Mouse (Mus musculus) cerebellum, postnatal 10 days (tissue): ENCODE measurements around the gene Nprl3.
"Not testable (repeated sequence)": the region's sequence is repeated elsewhere in the genome, so short reads cannot be mapped to it uniquely, and the experiment has no call there.

Experiments used
- DNase-seq, 2 experiments: peaks; one replicate each; pipeline ENCODE4 v3.0.0; 2021; ENCODE audit warnings: mixed read lengths in 2 of 2

Nprl3 gene

GRCm38 (mm10) chr11:32223297-32223967 is 44.1 kb downstream of the Nprl3 start:
- DNase-seq, result no peak

DNA sequence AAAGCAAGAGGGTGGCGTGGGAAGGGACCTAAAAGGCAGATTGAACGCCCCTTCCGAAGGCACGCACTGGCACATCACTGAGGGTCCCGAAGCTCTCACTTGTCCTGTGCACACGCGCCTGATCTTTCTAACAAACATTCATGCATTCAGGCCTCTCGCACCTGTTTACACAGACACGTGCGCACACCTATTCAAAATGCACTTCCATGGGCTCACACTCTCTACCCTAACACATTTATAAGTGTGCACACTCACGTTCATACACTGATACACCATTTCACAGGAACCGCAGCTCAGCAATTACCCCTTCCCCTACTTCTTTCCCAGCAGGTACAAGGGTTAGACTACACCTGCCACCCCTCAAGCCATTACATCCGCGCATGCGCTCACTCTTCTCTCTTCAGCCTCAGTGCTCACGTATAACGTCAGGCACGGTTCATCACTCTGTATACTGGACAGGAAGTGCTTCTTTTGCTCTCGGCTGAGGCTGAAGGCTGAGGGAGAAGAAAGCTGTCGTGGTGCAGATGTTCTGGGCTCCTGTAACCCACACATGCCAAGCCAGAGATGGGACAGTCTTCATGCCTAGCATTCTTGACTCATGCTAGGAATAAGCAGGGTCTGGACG is 44.8 kb downstream of the Nprl3 start:
- DNase-seq, result peak in 1 of 2 experiments; percentile 42

- DNase-seq, result peak in 1 of 2 experiments; percentile 63
Measured at GRCm38 (mm10) chr11:32221951-32222409, 45.5 kb downstream of the Nprl3 start, which contains the start of gene Rhbdf1. Gene Rhbdf1, minus strand, starts transcription at chr11:32222300.

DNA sequence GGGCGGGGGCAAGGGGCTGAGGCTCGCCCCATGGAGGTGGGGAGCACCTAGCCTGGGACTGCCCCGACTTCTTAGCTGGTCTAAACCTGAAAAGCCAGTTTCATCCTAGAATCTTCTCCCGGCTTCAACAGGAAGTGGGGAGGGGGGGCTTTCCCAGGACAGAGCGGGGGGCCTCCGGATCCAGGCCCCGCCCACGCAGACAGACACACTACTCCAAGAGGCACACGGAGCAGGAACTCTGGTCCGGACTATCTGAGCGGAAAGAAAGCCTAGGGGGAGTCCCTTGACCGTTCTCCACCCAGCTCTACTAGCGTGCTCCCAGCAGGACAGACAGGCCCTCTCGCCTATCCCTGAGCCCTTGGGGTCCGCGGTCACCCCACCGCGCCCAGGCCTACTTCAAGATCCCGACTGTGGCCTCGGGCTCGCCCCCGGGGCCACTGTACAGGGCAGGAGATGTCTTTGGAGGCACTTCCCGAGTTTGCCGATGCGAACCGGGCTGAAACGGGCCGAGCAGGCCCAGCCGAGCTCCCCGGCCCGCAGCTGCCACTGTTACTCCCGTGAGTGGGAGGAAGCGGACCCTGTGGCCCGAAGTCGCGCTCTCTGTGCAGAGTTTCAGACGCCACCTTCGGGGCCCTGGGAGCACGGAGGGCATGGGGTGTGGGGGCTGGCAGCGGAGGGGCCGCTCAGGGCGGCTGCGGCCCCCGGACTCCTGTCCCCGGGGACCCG is 46.1 kb downstream of the Nprl3 start:
- peak; percentile 61 to 70 for DNase-seq

DNA sequence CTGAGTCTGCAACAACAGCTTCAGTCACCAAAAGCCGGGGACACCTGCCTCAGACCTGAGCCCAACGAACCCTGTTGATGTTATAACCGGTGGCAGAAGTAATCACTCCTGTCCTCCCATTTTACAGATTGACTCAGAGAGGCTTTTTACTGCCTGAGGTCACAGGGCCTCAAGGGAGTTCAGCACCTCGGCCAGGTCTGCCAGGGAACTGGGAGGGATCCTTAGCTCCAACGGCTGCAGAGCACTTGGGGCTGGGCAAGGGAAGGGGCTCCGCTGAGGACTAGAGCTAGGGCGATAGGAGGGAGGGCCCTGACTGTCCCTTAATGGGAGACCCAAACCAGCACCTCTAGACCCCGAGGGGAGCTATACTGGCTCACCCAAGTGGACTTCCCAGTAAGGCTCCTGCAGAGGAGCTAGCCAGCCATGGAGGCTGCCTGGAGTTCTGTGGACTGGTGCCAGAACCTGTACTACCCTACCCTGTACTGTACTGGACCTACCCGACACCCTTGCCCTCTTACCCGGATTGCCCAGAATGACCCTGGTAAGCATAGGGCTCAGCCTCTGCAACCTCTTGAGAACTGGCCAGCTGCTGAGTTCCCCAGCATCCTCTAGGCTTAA is 46.8 kb downstream of the Nprl3 start:
- peak in 1 of 2 experiments; percentile 44 for DNase-seq

- peak in 1 of 2 experiments; percentile 27 for DNase-seq
Measured at GRCm38 (mm10) chr11:32219287-32219686, 48.2 kb downstream of the Nprl3 start.

DNA sequence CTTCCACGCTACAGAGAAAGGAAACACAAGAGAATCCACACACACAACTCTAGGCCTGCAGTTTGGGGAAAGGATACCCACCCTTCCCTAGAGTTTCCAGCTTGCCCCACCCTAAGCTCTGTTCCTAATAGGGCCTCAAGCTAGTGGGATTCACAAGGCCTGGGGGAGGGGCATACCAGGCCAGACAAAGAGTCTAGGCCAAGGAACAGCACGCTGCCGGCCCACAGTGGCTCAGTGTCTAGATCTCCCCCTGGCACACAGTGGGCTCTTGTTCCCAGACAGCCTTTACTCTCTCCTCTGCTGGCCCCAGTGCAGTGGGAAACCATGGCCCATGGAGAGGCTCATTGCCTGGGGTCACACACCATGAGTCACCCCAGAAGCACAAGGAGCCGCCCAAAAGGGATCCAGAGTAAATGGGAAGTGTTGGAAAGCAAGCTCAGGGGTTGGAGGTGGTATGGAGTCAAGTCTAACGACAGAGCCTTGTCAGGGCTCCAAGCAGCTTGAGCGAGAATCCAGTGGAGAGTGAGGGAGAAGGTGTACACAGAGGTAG is 48.9 kb downstream of the Nprl3 start:
- peak; percentile 46 to 59 for DNase-seq

DNA sequence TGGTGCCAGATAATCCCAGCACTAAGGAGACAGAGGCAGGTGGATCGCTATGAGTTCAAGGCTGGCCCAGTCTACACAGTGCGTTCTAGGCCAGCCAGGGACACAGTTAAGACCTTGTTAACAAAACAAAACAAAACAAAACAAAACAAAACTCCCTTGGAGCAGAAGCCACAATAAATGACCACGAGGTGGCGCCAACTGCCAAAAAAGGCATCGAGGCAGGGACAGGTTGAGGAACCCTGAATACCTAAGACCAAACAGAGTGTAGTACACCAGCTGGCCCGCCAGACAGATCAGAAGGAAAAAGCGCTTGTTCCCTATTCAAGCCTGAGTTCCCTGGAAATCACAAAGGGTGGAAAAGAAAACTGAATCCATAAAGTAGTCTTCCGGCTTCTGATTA is 50.7 kb downstream of the Nprl3 start:
- peak; percentile 89 to 93 for DNase-seq

DNA sequence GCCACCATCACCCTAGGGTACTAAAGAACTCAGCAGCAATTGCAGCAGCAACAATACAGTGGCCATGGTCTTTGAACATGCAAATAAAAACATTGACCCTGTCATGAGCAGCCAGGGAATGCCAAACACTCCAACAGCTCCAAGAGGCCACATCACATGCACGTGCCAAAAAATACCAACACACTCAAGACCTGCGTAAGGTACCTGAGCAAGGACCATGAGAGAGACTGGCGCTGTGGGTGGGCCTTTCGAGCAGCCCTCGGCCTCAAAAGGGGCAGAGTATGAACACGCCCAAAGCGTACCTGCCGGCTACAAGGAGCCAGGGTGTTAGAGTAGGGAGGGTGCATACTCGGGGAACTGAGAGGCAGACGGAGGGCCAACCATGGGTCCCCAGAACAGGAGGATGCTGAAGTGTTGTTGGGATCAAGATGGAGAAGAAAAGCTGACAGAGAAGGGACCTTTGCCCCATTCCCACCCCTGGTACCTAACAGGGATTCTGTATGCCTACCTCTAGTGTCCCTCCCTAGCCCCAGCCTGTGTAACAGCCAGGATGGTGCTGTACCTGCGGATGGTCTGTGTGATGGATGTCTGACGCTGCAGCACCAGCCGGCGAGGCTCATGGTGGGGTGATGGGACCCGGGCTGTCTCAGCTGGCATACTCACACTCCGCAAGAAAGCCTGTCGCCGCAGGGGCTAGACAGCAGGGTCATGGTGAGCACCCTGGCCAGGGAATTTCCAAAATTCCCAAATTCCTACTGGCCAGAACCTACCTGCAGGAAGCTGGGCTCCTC is 51.9 kb downstream of the Nprl3 start:
- DNase-seq, result no peak

DNA sequence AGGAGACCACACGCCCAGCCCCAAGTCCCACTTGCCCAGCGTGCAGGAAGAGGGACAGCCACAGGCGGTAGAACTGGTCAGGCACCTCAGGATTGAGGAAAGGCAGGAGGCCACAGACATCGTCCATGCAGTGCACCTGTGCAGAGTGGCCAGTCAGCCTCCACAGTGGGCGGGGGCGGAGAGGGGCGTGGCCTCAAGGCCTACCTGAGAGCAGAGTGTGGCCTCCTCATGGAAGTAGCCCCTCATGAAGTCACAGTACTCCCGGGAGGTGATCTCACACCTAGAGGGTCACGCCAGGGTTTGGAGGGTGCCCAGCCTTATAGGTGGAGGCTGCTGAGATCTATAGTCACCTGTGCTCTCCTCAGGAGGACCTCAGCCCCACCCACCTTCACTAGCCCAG is 56.9 kb downstream of the Nprl3 start:
- no peak for DNase-seq

DNA sequence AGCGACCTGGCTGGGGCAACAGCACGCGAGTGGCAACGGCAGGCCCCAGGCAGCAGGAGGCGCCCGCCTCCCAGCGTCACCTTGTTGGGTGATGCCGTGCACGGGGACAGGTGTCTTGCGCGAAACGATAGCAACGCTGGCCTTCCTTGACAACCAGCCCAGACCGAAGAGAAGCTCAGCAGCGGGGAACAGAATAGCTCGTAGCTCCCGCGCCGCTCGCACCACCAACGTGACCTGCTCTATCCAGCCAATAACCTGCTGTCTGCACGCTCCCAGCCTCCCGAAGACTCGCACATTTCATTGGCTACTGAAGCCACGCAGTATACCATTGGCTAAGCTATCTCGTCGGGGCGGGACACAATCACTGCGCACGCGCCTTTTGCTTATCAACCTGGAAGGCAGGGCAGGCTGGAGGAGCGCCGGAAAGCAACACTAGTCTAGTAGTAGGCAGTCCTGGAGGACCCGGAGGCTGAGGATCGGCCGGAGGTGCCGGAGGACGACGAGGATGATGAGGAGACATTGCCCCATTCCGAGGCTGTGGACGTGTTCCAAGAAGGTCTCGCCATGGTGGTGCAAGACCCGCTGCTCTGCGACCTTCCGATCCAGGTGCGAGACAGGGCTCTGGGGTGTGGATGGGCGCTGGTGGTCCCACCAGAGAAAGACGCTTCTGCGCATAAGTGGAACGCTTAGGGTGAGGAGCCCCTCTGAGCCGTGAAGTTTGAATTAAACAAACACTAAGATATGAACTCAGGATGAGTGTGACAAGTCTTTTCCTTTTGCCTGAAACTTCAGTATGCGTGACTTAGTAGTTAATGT is 62.2 kb downstream of the Nprl3 start, which contains the start of gene Snrnp25:
Gene Snrnp25 (plus strand): TSS at position 358 of the 816 bp plus-strand sequence.
- DNase-seq, result peak; percentile 96 to 97

GRCm38 (mm10) chr11:32201922-32202685 is 65.4 kb downstream of the Nprl3 start:
- DNase-seq, result no peak

DNA sequence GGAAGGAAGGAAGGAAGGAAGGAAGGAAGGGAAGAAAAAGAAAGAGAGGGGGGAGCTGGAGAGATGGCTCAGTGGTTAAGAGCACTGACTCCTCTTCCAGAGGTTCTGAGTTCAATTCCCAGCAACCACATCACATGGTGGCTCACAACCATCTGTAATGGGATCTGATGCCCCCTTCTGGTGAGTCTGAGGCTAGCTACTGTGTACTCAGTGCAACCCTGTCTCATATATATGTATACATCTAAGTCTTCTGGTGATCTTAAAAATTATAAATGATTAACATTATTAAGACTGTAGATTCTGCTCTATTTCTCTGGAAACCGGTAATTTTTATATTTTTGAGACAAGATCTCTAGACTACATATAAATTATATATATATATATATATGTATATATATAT is 66.5 kb downstream of the Nprl3 start:
- not testable (repeated sequence) for DNase-seq

GRCm38 (mm10) chr11:32200075-32200601 is 67.4 kb downstream of the Nprl3 start, which contains the start of gene Il9r:
Gene Il9r, minus strand, starts transcription at chr11:32200279.
- DNase-seq, result no peak

DNA sequence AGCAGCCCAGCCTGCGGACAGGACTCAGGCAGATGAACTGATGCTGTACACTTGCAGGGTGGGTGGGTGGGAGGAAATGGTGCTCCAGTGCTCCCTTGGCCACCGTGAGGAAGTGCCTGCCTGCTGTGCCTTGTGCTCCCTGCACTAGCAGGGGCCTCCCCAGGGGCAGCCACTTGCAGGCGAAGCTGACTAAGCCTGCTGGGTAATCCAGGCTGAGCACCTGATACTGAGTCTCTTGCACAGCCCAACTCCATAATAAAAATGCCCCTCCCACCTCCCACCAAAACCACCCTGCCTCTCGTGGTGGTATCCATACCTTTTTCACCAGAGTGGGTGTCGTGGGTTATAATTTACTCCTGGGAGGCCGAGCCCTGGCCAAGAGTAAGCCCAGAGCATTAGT is 68.3 kb downstream of the Nprl3 start:
- no peak for DNase-seq

DNA sequence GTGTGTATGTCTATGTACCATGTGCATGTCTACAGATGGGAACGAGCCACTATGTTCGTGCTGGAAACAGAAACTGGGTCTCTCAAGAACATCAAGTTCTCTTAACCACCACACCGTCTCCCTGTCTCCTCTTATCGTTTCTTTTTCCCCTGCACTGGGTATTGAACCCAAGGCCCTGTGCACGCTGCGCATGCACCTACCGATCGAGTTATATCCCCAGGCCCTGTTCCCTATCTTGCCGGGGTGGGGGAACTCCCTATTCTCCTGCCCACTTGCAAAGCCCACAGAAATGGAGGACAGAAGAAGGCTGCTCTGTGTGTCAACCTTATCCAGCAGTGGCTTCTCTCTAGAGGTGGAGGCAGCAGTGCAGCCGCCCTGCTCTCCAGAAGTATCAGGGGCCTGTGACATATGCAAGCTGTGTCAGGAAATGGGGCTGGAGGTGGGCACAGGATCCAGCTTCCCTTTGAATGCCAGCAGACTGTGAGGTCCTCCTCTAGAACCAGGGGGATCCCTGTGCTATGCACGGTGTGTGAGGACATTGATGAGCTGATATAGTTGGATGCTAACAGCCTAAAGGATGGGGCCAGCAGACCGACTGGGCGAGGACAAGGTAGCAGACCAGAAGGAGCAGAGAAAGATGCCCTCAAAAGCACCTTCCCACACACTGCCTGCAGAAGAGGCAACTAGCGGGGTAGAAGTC is 69.1 kb downstream of the Nprl3 start:
- no peak for DNase-seq

DNA sequence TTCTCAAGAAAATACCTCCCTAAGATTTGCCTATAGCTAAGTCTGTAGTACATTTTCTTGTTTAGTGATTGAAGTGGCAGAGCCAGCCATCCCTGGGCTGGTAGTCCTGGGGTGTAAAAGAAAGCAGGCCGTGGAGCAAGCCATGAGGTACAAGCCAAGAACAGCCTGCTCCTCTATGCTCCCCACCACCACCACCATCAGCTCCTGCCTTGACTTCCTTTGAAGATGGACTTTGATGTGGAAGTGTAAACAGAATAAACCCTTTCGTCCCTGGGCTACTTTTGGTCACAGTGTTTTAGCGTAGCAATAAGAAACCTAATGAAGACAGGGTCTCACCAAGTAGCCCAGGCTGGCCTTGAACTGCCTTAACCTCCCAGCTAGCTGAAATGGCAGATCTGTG is 69.7 kb downstream of the Nprl3 start:
- no peak for DNase-seq

DNA sequence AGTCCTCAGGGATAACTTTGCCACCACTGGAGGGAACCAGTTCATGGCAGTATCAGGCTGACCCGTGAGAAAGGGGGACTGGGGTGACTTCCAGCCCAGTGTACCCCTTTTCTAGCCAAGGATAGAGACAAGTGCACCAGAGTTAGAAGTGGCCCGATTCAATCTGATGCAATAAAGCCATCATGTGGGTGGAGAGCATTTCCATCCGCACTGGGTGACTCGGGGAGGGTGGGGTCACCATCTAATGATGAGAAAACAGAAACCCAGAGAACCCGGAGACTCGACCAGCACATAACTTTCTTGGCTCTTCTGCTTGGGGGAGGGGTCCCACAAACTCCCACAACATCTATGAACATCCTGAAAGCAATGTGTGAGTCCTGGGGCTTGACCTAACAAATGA is 70.8 kb downstream of the Nprl3 start:
- no peak for DNase-seq

GRCm38 (mm10) chr11:32195867-32196540 is 71.5 kb downstream of the Nprl3 start:
- DNase-seq, result no peak
